Mouse (Mus musculus): ENCODE measurements around the gene Arv1.

The Arv1 gene

DNA sequence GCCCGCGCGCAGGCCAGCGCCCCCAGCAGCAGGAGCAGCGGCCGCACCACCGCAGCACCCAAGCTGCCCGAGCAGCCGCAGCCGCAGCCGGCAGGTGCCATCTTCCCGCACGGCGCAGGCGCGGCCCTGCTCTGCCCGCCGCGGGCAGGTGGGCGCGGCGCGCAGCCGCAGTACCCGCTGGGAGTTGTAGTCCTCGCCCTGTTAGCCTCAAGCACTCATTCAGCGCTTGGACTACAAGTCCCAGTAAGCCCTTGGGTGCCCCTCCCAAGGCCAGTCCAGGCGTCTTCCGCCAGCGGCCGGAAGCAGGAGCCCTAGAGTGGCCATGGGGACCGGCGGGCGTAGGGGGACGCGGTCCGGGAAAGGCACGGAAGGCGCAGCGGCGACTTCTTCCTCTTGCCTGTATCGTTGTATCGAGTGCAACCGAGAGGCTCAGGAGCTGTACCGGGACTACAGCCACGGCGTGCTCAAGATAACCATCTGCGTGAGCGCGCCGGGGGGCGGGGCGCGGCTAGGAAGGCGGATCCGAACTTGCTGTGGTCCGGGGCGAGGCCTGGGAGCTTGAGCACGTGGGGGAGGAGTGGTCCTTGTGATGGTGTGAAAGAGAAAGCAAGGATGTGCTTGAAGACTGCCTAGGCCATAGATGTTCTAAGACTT is at the start of gene Arv1, which contains the start of gene Ttc13:
Arv1 (plus strand) TSS at position 278 of the 654 bp plus-strand sequence.
Ttc13 (minus strand) TSS at position 122 of the 654 bp plus-strand sequence.
- peak; percentile 96 for DNase-seq (ENCODE audit: extremely low spot score, low read depth, low spot score)

GRCm38 (mm10) chr8:124672345-124672744 is 49.6 kb upstream of the Arv1 start:
- DNase-seq (ENCODE audit: extremely low spot score, low read depth, low spot score), result no peak

- no peak for DNase-seq (ENCODE audit: extremely low spot score, low read depth, low spot score)
Measured at GRCm38 (mm10) chr8:124676661-124677060, 45.3 kb upstream of the Arv1 start.

DNA sequence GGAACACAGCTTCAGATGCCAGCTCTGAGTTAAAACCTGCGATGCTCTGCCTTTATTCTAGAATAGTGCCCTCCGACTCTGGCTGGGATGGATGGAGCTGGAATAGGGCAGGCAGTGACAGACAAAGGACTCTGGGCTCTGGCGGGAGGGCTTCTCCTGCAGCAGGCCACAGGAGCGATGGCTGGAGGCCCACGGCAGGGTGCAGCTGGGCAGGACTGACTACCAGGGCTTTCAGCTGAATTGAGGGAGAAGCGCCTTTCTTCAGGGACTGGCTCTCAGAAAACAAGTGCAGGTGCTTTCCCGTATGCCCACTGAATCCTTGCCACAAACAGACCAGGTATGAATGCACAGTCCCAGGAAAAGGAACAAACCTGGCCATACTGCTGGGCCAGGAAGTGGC is 44.9 kb upstream of the Arv1 start:
- DNase-seq (ENCODE audit: extremely low spot score, low read depth, low spot score), result no peak

GRCm38 (mm10) chr8:124677486-124677885 is 44.5 kb upstream of the Arv1 start:
- DNase-seq (ENCODE audit: extremely low spot score, low read depth, low spot score), result no peak

- no peak for DNase-seq (ENCODE audit: extremely low spot score, low read depth, low spot score)
Measured at GRCm38 (mm10) chr8:124678246-124678645, 43.7 kb upstream of the Arv1 start.

- DNase-seq (ENCODE audit: extremely low spot score, low read depth, low spot score), result no peak
Measured at GRCm38 (mm10) chr8:124681077-124681791, 40.7 kb upstream of the Arv1 start.

- no peak for DNase-seq (ENCODE audit: extremely low spot score, low read depth, low spot score)
Measured at GRCm38 (mm10) chr8:124681792-124682157, 40.2 kb upstream of the Arv1 start.

DNA sequence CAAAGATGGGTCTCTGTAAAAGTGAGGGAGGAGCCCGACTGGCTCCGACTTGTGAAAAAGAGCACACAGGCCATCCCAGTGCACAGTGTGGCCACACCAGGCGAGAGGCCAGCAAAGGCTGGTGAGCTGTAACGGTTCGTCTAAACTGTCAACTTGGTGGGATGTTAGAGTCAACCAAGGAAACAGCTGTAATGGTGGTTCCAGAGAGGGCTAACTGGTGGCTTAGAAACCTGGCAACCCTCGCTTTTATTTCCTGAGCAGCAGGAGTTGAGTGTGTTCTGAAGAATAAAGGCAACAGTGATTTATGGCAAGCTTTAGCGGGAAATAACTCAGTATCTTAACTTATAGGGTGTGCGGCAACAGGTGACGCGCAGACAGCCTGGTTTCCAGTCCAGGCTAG is 39.7 kb upstream of the Arv1 start:
- DNase-seq (ENCODE audit: extremely low spot score, low read depth, low spot score), result no peak

- DNase-seq (ENCODE audit: extremely low spot score, low read depth, low spot score), result no peak
Measured at GRCm38 (mm10) chr8:124688899-124689298, 33.0 kb upstream of the Arv1 start.

- no peak for DNase-seq (ENCODE audit: extremely low spot score, low read depth, low spot score)
Measured at GRCm38 (mm10) chr8:124691706-124692105, 30.2 kb upstream of the Arv1 start.

DNA sequence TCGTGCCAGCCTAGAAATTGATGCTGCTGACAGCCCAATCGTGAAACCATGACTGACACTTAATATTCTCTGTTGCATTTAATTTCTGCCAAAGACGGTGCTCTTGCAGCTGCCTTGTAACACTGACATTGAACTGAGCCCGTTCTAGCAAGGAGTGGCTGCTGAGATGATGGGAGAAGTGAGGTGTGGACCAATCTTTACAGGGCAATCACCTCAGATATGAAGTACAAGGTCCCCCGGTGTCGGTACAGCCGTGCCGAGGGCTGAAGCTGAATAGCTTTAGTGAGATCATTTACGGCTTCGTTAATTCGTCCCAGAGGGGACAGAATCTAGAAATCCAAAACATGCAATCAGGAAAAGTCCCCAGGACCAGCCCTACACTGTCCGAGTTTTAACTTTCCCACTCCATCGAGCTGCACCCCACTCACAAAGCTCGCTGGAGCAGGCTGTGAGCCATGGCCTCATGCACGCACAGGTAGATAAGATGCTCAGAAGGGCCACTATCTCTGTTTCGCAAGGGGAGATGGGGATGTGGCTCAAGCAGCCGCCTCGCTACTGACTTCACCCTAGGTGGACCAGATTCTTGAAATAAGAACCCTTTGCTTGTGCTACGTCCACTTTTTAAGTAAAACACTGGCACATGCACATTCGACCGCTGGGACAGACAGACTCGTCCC is 26.4 kb upstream of the Arv1 start:
- no peak for DNase-seq (ENCODE audit: extremely low spot score, low read depth, low spot score)

- no peak for DNase-seq (ENCODE audit: extremely low spot score, low read depth, low spot score)
Measured at GRCm38 (mm10) chr8:124700271-124700670, 21.7 kb upstream of the Arv1 start.

DNA sequence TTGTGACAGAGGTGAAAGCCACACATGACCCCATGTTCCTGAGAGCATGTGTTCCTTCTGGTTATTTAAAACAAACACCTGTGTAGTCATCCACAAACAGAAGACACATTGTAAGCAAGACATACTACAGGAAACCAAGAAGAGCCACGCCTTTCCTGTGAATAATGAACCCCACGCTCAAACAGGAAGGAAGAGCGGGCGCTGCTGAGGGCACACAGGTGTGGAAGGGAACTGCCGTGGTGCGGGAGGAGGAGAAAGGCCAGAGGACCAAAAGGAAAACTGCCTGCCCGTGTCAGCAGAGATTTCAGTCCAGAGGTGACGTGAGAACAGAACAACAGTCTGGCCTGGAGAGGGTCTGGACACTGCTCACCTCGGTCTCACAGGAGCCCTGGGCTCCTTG is 20.9 kb upstream of the Arv1 start:
- DNase-seq (ENCODE audit: extremely low spot score, low read depth, low spot score), result no peak

GRCm38 (mm10) chr8:124702183-124702582 is 19.8 kb upstream of the Arv1 start:
- no peak for DNase-seq (ENCODE audit: extremely low spot score, low read depth, low spot score)

GRCm38 (mm10) chr8:124703526-124703925 is 18.4 kb upstream of the Arv1 start:
- DNase-seq (ENCODE audit: extremely low spot score, low read depth, low spot score), result no peak

- DNase-seq (ENCODE audit: extremely low spot score, low read depth, low spot score), result no peak
Measured at GRCm38 (mm10) chr8:124704376-124704775, 17.6 kb upstream of the Arv1 start.

- DNase-seq (ENCODE audit: extremely low spot score, low read depth, low spot score), result no peak
Measured at GRCm38 (mm10) chr8:124705823-124706222, 16.1 kb upstream of the Arv1 start.

- no peak for DNase-seq (ENCODE audit: extremely low spot score, low read depth, low spot score)
Measured at GRCm38 (mm10) chr8:124713207-124713606, 8.7 kb upstream of the Arv1 start.

- DNase-seq (ENCODE audit: extremely low spot score, low read depth, low spot score), result no peak
Measured at GRCm38 (mm10) chr8:124715736-124716135, 6.2 kb upstream of the Arv1 start.

GRCm38 (mm10) chr8:124720133-124720532 is 1.8 kb upstream of the Arv1 start:
- DNase-seq (ENCODE audit: extremely low spot score, low read depth, low spot score), result no peak

Data from hindlimb bud, embryonic 11.5 days (tissue).